In genomic region chr6:71631706-71632461, GRCm38 (mm10) we compare ENCODE assay signal across 8 mouse cellular contexts. TPM values are rescaled to one million over a fixed set of nuclear protein-coding genes. Genes with fewer than 3 reads are reported as not detected.
DNase-seq lines count a peak whose midpoint lies in the region; ATAC-seq and TF ChIP-seq lines count a peak whose summit lies in the region.

No protein-coding gene starts in this region.

- peak; percentile 71 to 88 for DNase-seq in adrenal gland, adult (ENCODE audit: inconsistent age in 2 of 2, low spot score in 1 of 2)
- DNase-seq in adrenal gland, adult 2 months = no peak
- peak; percentile 97 for DNase-seq in heart, adult 11 months
- DNase-seq in kidney, adult 2 months = peak; percentile 58
- peak; percentile 55 for DNase-seq in naive thymus-derived CD4-positive, alpha-beta T cell, adult 2 months (ENCODE audit: low read depth)

- 3% methylated on average over 42 of the region's 42 CpGs for WGBS in embryonic facial prominence, embryonic 12.5 days
- WGBS in kidney, adult 2 months = 2% methylated on average over 42 of the region's 42 CpGs
- WGBS in limb, embryonic 15.5 days = 2% methylated on average over 42 of the region's 42 CpGs
- WGBS in stomach, embryonic 16.5 days = 2% methylated on average over 42 of the region's 42 CpGs

- no peaks in the 10 kb centered on the region for H3K27me3 ChIP-seq in embryonic facial prominence, embryonic 12.5 days
- H3K27me3 ChIP-seq in kidney, adult 2 months (replicated peaks; ENCODE audit: control insufficient read depth, insufficient read depth, low read length) = no peaks in the 10 kb centered on the region
- no peaks in the 10 kb centered on the region for H3K27me3 ChIP-seq in limb, embryonic 15.5 days
- no peaks in the 10 kb centered on the region for H3K27me3 ChIP-seq in stomach, embryonic 16.5 days (ENCODE audit: control insufficient read depth, insufficient read depth, low read length)

- H3K4me2 ChIP-seq in embryonic facial prominence, embryonic 12.5 days (replicated peaks) = peak overlapping the region; percentile 80
- H3K4me2 ChIP-seq in limb, embryonic 15.5 days = peak overlapping the region; percentile 67
- H3K4me2 ChIP-seq in stomach, embryonic 16.5 days (ENCODE audit: low read depth, low read length) = peak overlapping the region; percentile 60

- no peak for TF ChIP-seq POLR2A in kidney, adult 2 months (IDR thresholded peaks at IDR 0.05; ENCODE audit: low read depth, low read length)

- H3K9ac ChIP-seq in embryonic facial prominence, embryonic 12.5 days = peak overlapping the region; percentile 84
- peak overlapping the region; percentile 73 for H3K9ac ChIP-seq in limb, embryonic 15.5 days
- H3K9ac ChIP-seq in stomach, embryonic 16.5 days (ENCODE audit: low read length) = peak overlapping the region; percentile 94

- peak overlapping the region; percentile 99 for H3K27ac ChIP-seq in embryonic facial prominence, embryonic 12.5 days
- peak overlapping the region; percentile 82 for H3K27ac ChIP-seq in kidney, adult 2 months (ENCODE audit: insufficient read depth, low read depth, low read length)
- H3K27ac ChIP-seq in limb, embryonic 15.5 days = peak overlapping the region; percentile 100
- H3K27ac ChIP-seq in stomach, embryonic 16.5 days (ENCODE audit: low read length) = peak overlapping the region; percentile 99

- H3K4me1 ChIP-seq in embryonic facial prominence, embryonic 12.5 days = peaks cover 23% of the 10 kb centered on the region
- no peaks in the 10 kb centered on the region for H3K4me1 ChIP-seq in kidney, adult 2 months (ENCODE audit: control insufficient read depth, insufficient read depth, low read length)
- peaks cover 11% of the 10 kb centered on the region for H3K4me1 ChIP-seq in limb, embryonic 15.5 days
- peaks cover 14% of the 10 kb centered on the region for H3K4me1 ChIP-seq in stomach, embryonic 16.5 days (ENCODE audit: control insufficient read depth, insufficient read depth, low read length)

- TF ChIP-seq CTCF in kidney, adult 2 months (conservative IDR thresholded peaks at IDR 0.05; ENCODE audit: insufficient read depth, insufficient read length, low read depth, low read length) = no peak

- peaks cover 12% of the 10 kb centered on the region for H3K36me3 ChIP-seq in embryonic facial prominence, embryonic 12.5 days
- H3K36me3 ChIP-seq in kidney, adult 2 months (ENCODE audit: control insufficient read depth, insufficient read depth, low read length) = no peaks in the 10 kb centered on the region; the same call in 1 of the 2 replicates
- peaks cover 12% of the 10 kb centered on the region for H3K36me3 ChIP-seq in limb, embryonic 15.5 days
- 0 out of 2 replicates have a peak, but pooled peaks cover 7% of the 10 kb centered on the region for H3K36me3 ChIP-seq in stomach, embryonic 16.5 days (ENCODE audit: control insufficient read depth, insufficient read depth, low read length)

- H3K9me3 ChIP-seq in embryonic facial prominence, embryonic 12.5 days = no peaks in the 10 kb centered on the region
- no peaks in the 10 kb centered on the region for H3K9me3 ChIP-seq in limb, embryonic 15.5 days
- no peaks in the 10 kb centered on the region for H3K9me3 ChIP-seq in stomach, embryonic 16.5 days (replicated peaks; ENCODE audit: control insufficient read depth, low read length)

- no peak; the same call in 1 of the 2 replicates for ATAC-seq in embryonic facial prominence, embryonic 12.5 days (ENCODE audit: insufficient number of reproducible peaks, insufficient read depth, low FRiP score, low TSS enrichment)
- no peak for ATAC-seq in limb, embryonic 15.5 days (ENCODE audit: insufficient number of reproducible peaks, low FRiP score, low TSS enrichment, low read depth)
- ATAC-seq in stomach, embryonic 16.5 days (ENCODE audit: insufficient read depth, low FRiP score) = no peak

- H3K4me3 ChIP-seq in embryonic facial prominence, embryonic 12.5 days = peak overlapping the region; percentile 78
- peak overlapping the region; percentile 86 for H3K4me3 ChIP-seq in kidney, adult 2 months (ENCODE audit: insufficient read depth, low read depth, low read length)
- peak overlapping the region; percentile 89 for H3K4me3 ChIP-seq in limb, embryonic 15.5 days
- H3K4me3 ChIP-seq in stomach, embryonic 16.5 days (replicated peaks; ENCODE audit: low read length) = peak overlapping the region; percentile 88

RNA-seq across cellular contexts. Expression of gene Kdm3a, which starts 0.9 kb away (rescaled TPM):
- total RNA-seq in adrenal gland, adult 2 months (2021) = 10 to 100 TPM; 21.1 to 31.4 TPM
- 3.1 and 3.3 TPM in 2 replicates for polyA plus RNA-seq in adrenal gland, adult 2 months (2012; rRNA removed)
- 62.3 and 67.8 TPM in 2 replicates for polyA plus RNA-seq in embryonic facial prominence, embryonic 12.5 days (2016; fragmentation: Nextera tagmentation; extraction: Ambion mirVana)
- polyA plus RNA-seq in kidney, adult 2 months (2012; rRNA removed) = 9.5 and 10.9 TPM in 2 replicates
- 41.8 and 42.5 TPM in 2 replicates for polyA plus RNA-seq in limb, embryonic 15.5 days (2015; fragmentation: Nextera tagmentation; extraction: Ambion mirVana)
- polyA plus RNA-seq in stomach, embryonic 16.5 days (2015; fragmentation: Nextera tagmentation; extraction: Ambion mirVana) = 45.8 and 47.0 TPM in 2 replicates
